Mouse (Mus musculus) regulatory T cell (primary cell): ENCODE measurements around the gene Wrap53.
"Not testable (repeated sequence)": the region's sequence is repeated elsewhere in the genome, so short reads cannot be mapped to it uniquely, and the experiment has no call there.

ENCODE experiments used
- in situ Hi-C: fragments of 300-600 bp; cut with MboI, MseI; formaldehyde crosslinking; loops from one replicate; pipeline ENCODE4 v1.15.1; 2025; ENCODE audit warnings: high pct_unique_total_duplicates

Wrap53 gene

GRCm38 (mm10) chr11:69565131-69565530 lies 14.9 kb downstream of the Wrap53 start:
- in situ Hi-C loops, result no loop called here

GRCm38 (mm10) chr11:69564391-69564790 lies 15.7 kb downstream of the Wrap53 start:
- in situ Hi-C loops, result no loop called here

- in situ Hi-C loops, result no loop called here
These were observed 16.7 kb downstream of the Wrap53 start for GRCm38 (mm10) chr11:69563373-69563772.

- in situ Hi-C loops, result no loop called here
These were observed 18.9 kb downstream of the Wrap53 start for GRCm38 (mm10) chr11:69560896-69561854.

- in situ Hi-C loops, result no loop called here
These were observed 19.9 kb downstream of the Wrap53 start, which contains the start of gene Efnb3 for GRCm38 (mm10) chr11:69559851-69560765. Efnb3 (minus strand) TSS chr11:69560205.

GRCm38 (mm10) chr11:69559183-69559582 lies 20.9 kb downstream of the Wrap53 start:
- in situ Hi-C loops, result no loop called here

- in situ Hi-C loops, result no loop called here
These were observed 21.3 kb downstream of the Wrap53 start for GRCm38 (mm10) chr11:69558756-69559155.

- in situ Hi-C loops, result no loop called here
These were observed 22.6 kb downstream of the Wrap53 start for GRCm38 (mm10) chr11:69557381-69557958.

- in situ Hi-C loops, result no loop called here
These were observed 25.4 kb downstream of the Wrap53 start for GRCm38 (mm10) chr11:69554539-69555140.

GRCm38 (mm10) chr11:69553341-69553721 lies 26.7 kb downstream of the Wrap53 start:
- in situ Hi-C loops, result no loop called here

- in situ Hi-C loops, result no loop called here
These were observed 27.3 kb downstream of the Wrap53 start for GRCm38 (mm10) chr11:69552622-69553340.

- in situ Hi-C loops, result no loop called here
These were observed 28.7 kb downstream of the Wrap53 start for GRCm38 (mm10) chr11:69551310-69551709.

GRCm38 (mm10) chr11:69549060-69549656 lies 30.9 kb downstream of the Wrap53 start, which contains the start of gene Dnah2:
Dnah2 (minus strand) TSS chr11:69549110.
- in situ Hi-C loops, result no loop called here

GRCm38 (mm10) chr11:69547071-69547470 lies 33.0 kb downstream of the Wrap53 start:
- in situ Hi-C loops, result no loop called here

GRCm38 (mm10) chr11:69546423-69547053 lies 33.5 kb downstream of the Wrap53 start:
- in situ Hi-C loops, result no loop called here

- in situ Hi-C loops, result no loop called here
These were observed 34.1 kb downstream of the Wrap53 start for GRCm38 (mm10) chr11:69545957-69546356.

- in situ Hi-C loops, result no loop called here
These were observed 36.5 kb downstream of the Wrap53 start for GRCm38 (mm10) chr11:69543598-69543997.

GRCm38 (mm10) chr11:69541741-69542140 lies 38.3 kb downstream of the Wrap53 start:
- in situ Hi-C loops, result not testable (repeated sequence)

- in situ Hi-C loops, result no loop called here
These were observed 39.4 kb downstream of the Wrap53 start for GRCm38 (mm10) chr11:69540700-69541099.

GRCm38 (mm10) chr11:69534990-69535389 lies 45.1 kb downstream of the Wrap53 start:
- in situ Hi-C loops, result no loop called here
